Mouse (Mus musculus) G1E (cell line): ENCODE measurements around the gene Rprd2.

Source experiments
- CTCF ChIP-seq: IDR thresholded peaks from 2 replicates; pipeline ENCODE4 v1.5.1; 2012; ENCODE audit warnings: low read depth, low read length, inconsistent platforms, mixed read lengths
- GATA1 ChIP-seq: IDR thresholded peaks from 2 replicates; pipeline ENCODE4 v1.6.1; 2012; ENCODE audit warnings: borderline replicate concordance, low read length, inconsistent platforms, mixed read lengths
- GATA2 ChIP-seq: IDR thresholded peaks from 2 replicates; pipeline ENCODE4 v1.6.1; 2012; ENCODE audit warnings: low read depth, low read length, inconsistent platforms, borderline replicate concordance
- POLR2AphosphoS5 ChIP-seq: IDR thresholded peaks from 2 replicates; pipeline ENCODE4 v1.6.1; 2012; ENCODE audit warnings: low read depth, low read length, inconsistent platforms; ENCODE audit not compliant: insufficient replicate concordance
- TAL1 ChIP-seq: conservative IDR thresholded peaks from 2 replicates; pipeline ENCODE4 v1.6.1; 2012; ENCODE audit warnings: low read depth, low read length, inconsistent platforms, mixed read lengths

DNA sequence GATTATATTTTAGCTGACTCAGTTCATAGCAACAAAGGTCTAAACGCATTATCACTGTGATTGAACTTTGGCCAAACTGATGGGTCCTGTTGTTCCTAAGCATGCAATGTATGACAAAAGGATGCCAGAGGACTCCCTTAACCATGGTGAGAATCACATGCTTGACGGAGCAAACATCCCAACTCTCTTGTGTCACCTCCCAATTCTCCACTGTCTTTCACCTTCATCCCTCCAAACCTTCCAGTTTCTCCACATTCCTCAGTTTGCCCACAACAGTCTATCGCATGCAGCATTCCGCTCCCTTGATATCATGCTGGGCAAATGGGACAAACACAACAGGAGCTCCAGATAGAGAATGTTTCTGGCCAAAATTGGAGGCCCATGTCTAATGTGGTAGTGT, 33.2 kb downstream of the Rprd2 start:
- no peak for TF ChIP-seq CTCF
- TF ChIP-seq GATA1, result no peak
- TF ChIP-seq TAL1, result no peak
- TF ChIP-seq GATA2, result no peak
- TF ChIP-seq POLR2AphosphoS5, result no peak
